Mouse (Mus musculus) forebrain, embryonic 14.5 days (tissue): Measurements from ENCODE around the gene Tmem143. TPM values are rescaled to one million over a fixed set of nuclear protein-coding genes. Genes with fewer than 3 reads are reported as not detected.

ENCODE experiments used
- ATAC-seq: fragments of 200-750 bp; cut with Nextera tagmentation; 2 replicates; pipeline ENCODE4 v1.8.0; 2017; ENCODE audit warnings: mild to moderate bottlenecking, moderate library complexity
- DNase-seq: peaks from one replicate; pipeline ENCODE4 v3.0.0-alpha.2; 2015; ENCODE audit warnings: low spot score
- H3K27ac ChIP-seq: fragments of 300-500 bp; sonication (generic); 2 replicates; pipeline ENCODE4 v1.5.1; 2014; ENCODE audit warnings: low read depth, mild to moderate bottlenecking, control low read depth, low read length, moderate library complexity
- H3K27me3 ChIP-seq: fragments of 300-500 bp; sonication (generic); replicated peaks from 2 replicates; pipeline ENCODE4 v1.6.1; 2014; ENCODE audit warnings: low read length, control low read depth, mixed read lengths; ENCODE audit not compliant: control insufficient read depth, insufficient read depth
- H3K36me3 ChIP-seq: fragments of 300-500 bp; sonication (generic); 2 replicates; pipeline ENCODE4 v1.6.1; 2014; ENCODE audit warnings: low read length, control low read depth; ENCODE audit not compliant: control insufficient read depth, insufficient read depth
- H3K4me1 ChIP-seq: fragments of 300-500 bp; sonication (generic); 2 replicates; pipeline ENCODE4 v1.6.1; 2014; ENCODE audit warnings: antibody characterized with exemption, low read length, control low read depth; ENCODE audit not compliant: control insufficient read depth, insufficient read depth
- H3K4me2 ChIP-seq: fragments of 300-500 bp; sonication (generic); 2 replicates; pipeline ENCODE4 v1.6.1; 2014; ENCODE audit warnings: mild to moderate bottlenecking, control low read depth, low read length
- H3K4me3 ChIP-seq: fragments of 300-500 bp; sonication (generic); 2 replicates; pipeline ENCODE4 v1.5.1; 2014; ENCODE audit warnings: low read depth, low read length, control low read depth
- H3K9ac ChIP-seq: fragments of 300-500 bp; sonication (generic); 2 replicates; pipeline ENCODE4 v1.6.1; 2014; ENCODE audit warnings: mild to moderate bottlenecking, low read length, control low read depth, moderate library complexity
- H3K9me3 ChIP-seq: fragments of 300-500 bp; sonication (generic); replicated peaks from 2 replicates; pipeline ENCODE4 v1.6.1; 2016; ENCODE audit warnings: low read length, control low read depth, mixed read lengths; ENCODE audit not compliant: control insufficient read depth
- WGBS: fragments of 180-500 bp; shearing (Covaris S2); extraction: QIAGEN DNeasy Blood & Tissue Kit; methylation state at CpG from one replicate; pipeline ENCODE4 v1.1.7; 2014; 5-methylcytosine and 5-hydroxymethylcytosine counted together
- polyA plus RNA-seq: library from polyadenylated mRNA; unstranded; fragments of >200 nt; fragmentation: Nextera tagmentation; extraction: Ambion mirVana; gene quantifications from 2 replicates; pipeline ENCODE4 v1.2.1, GENCODE M21; 2014

The Tmem143 gene
- polyA plus RNA-seq, 1 experiment from 2014 or later = 5.1 TPM

DNA sequence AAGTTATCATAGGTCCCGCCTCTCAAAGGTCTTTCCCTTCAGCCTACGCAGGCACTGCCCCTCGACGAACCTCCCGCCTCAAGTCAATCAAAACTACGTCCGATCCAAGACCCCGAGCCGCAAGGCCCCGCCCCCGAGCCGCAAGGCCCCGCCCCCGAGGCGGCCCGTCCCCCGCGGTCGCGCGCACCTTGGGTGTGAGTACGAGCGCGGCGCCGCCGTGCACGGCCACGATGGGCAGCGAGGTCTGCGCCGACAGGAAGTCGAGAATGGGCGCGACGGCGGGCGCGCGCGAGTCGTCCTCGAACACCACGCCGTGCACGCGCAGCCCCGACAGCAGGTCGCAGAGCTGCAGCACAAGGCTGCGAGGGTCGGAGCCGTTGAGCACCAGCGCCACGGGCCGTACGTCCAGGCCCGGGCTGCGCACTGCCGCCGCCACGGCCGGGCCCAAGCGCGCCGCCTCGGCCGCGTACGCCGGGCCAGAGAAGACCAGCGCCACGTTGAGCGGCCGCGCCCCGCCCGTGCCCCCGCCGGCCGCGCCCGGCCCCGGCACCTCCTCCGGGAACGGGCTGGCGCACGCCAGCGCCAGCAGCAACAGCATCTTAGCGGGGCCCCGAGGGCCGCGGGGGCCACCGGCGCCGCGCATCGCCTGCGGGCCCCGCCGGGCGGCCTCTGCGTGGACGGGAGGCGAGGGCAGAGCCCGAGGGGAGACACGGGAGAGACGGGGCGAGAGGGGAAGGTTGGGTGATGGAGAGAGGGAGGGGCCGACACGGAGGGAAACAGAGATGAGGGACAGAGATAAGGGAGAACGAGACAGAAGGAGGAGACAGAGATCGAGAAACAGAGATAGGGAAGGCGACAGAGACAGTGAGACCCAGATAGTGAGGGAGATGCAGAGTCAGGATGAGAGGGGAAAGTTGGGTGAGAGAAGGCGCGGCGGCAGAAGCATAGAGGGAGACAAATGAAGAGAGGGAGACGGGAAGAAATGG, 30.5 kb upstream of the Tmem143 start:
- peak; percentile 68 for ATAC-seq
- peak overlapping the region; percentile 75 for H3K4me2 ChIP-seq
- H3K27ac ChIP-seq = peak overlapping the region; percentile 63
- H3K27me3 ChIP-seq = peaks cover 25% of the 10 kb centered on the region; the same call in 1 of the 2 replicates
- H3K4me3 ChIP-seq = peak overlapping the region; percentile 62
- no peaks in the 10 kb centered on the region for H3K36me3 ChIP-seq
- H3K9ac ChIP-seq = peak overlapping the region; percentile 86
- H3K9me3 ChIP-seq = no peaks in the 10 kb centered on the region
- H3K4me1 ChIP-seq = peaks cover 13% of the 10 kb centered on the region
- 1% methylated on average over 116 of the region's 117 CpGs for WGBS
- DNase-seq = peak; percentile 95

DNA sequence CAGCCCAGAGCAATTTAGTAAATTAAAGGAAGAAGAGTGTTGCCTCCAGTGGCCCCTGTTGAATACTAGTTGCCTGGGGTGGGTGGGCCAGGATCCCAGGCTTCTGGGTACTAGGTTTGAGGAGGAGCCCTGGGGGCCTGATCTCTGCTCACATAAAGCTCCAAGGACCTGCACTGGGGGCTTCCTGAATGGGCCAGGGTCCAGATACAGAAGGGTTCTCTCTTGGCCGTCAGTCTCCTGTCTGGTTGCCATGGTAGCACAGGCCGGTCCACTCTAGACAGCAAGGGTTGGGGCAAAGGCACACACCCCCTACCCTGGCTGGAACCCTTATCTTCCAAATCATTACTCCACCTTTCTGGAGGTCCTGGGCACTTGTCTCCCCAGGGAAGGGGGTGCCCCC, 28.9 kb upstream of the Tmem143 start:
- 6% methylated on average over 2 of the region's 2 CpGs for WGBS
- Histone ChIP-seq H3K27ac (no peak overlapping the region), H3K9ac (no peak overlapping the region), H3K4me1 (peaks cover 13% of the 10 kb centered on the region), H3K9me3 (no peaks in the 10 kb centered on the region), H3K36me3 (no peaks in the 10 kb centered on the region), H3K4me2 (peak overlapping the region; percentile 75), H3K4me3 (no peak overlapping the region), H3K27me3 (peaks cover 27% of the 10 kb centered on the region; the same call in 1 of the 2 replicates)
- DNase-seq = peak; percentile 58
- peak; percentile 12; the same call in 1 of the 2 replicates for ATAC-seq

DNA sequence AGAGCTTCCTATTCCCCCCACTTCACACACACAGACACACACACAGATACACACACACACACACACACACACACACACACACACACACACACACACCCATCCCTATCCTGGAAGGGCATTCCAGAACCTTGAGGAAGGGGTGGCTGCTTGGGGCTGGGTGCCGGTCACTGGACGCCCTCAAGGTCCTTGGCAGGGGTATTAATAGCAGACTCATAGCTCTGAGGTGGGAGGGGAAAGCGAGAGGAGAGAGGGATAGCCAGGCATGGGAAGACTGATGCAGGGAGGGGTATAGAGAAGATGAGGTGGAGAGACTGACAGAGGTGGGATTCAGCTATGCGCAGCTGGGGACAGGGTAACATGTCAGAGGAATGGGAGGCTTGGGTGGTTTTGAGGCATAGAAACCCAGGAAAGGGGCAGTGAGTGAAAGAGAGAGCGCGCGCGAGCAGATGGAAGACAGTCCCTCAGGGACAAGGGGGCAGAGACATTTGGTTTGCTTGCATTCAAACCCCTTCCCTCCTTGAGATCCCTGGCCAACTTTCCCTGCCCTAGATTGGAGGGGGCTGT, 27.6 kb upstream of the Tmem143 start:
- no peak for DNase-seq
- Histone ChIP-seq H3K4me3 (no peak overlapping the region), H3K4me1 (peaks cover 19% of the 10 kb centered on the region), H3K27me3 (peaks cover 27% of the 10 kb centered on the region; the same call in 1 of the 2 replicates), H3K9me3 (no peaks in the 10 kb centered on the region), H3K27ac (no peak overlapping the region), H3K4me2 (peak overlapping the region; percentile 59), H3K36me3 (no peaks in the 10 kb centered on the region), H3K9ac (peak overlapping the region; percentile 63)
- no peak for ATAC-seq
- WGBS = 34% methylated on average over 8 of the region's 8 CpGs

DNA sequence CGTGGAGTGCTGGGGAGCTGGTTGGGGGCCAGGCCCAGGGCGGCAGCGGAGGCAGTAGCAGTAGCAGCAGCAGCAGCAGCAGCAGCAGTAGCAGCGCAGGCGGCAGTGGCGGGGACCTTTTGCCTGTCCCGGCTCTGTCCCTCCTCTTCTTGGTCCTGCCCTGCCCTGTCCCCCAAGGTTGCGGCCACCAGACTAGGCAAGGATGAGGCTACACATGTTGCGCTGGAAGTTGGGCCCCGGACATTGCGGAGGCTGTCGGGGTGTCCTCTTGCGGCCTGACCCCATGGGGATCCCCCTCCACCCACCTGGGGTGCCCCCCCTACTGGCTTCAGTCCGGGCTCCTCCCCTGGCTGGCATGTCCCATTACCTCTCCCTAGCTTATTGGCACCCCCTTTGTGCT, 27.0 kb upstream of the Tmem143 start:
- ATAC-seq (no peak), DNase-seq (no peak)
- H3K4me3 ChIP-seq = peak overlapping the region; percentile 28; the same call in 1 of the 2 replicates
- peaks cover 23% of the 10 kb centered on the region for H3K4me1 ChIP-seq
- WGBS = 3% methylated on average over 13 of the region's 14 CpGs
- no peak overlapping the region for H3K27ac ChIP-seq
- peaks cover 27% of the 10 kb centered on the region; the same call in 1 of the 2 replicates for H3K27me3 ChIP-seq
- no peaks in the 10 kb centered on the region for H3K9me3 ChIP-seq
- peaks cover 3% of the 10 kb centered on the region for H3K36me3 ChIP-seq
- peak overlapping the region; percentile 63 for H3K9ac ChIP-seq
- peak overlapping the region; percentile 59 for H3K4me2 ChIP-seq

DNA sequence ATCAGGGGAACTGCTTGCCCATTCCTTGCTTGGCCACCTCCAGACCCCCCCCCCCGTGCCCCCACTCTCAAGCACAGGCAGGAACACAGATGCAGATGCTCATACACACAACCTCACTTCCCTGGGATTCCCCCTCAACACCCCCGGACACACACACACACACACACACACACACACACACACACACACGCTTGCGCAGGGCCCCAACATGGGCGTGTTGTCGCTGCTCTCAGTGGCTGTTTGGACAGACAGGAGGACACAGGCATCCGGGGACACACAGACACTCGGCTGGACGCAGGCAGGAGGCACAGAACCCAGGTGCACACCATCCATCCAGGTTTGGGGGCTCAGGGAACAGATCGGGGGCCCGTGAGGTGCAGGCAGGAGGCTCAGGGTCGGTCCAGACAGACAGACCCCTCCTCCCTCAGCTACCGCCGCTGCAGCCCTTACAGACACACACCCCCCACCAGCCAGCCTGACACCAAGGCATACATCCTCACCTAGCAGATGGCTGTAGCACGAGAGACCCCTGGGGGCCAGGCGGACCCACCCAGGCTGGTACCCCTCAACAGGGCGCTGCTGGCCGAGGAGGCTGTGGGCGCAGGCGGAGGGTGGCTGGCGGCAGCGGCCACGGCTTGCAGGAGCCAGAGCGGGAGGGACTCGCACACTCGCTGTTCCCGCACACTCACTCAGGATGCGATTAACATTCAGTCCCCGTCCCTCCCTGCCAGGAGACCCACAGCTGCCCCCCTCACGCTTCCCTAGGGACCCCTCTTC, 26.3 kb upstream of the Tmem143 start:
- DNase-seq (peak; percentile 24), ATAC-seq (no peak)
- 2% methylated on average over 30 of the region's 30 CpGs for WGBS

DNA sequence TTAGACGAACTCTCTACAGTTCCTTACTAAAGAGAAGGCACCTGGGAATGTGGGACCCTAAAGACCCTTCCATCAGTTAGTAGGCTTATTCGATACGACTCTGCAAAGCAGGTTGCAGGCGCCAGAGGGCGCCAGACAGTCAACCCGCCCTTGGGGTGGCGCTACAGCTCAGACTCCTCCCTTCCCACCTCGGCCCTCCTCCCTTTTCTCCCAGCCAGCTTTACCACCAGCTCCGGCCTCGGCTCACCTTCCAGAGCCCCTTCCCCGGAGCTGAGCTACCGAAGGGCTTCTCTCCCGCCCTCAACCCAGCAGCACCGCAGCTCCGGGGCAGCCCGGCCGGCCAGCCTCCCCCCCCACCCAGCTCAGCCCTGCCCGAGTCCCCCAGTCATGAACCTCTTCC, 24.1 kb upstream of the Tmem143 start, which contains the start of gene Kdelr1:
Kdelr1 (plus strand) TSS at position 149 of the 400 bp plus-strand sequence.
- WGBS = under 1% methylated on average over 18 of the region's 18 CpGs
- DNase-seq (peak; percentile 96), ATAC-seq (peak; percentile 79)
- peak within 1 kb of the TSS; percentile 87 for H3K4me2 ChIP-seq
- H3K9me3 ChIP-seq = no peaks in the 10 kb centered on the region
- H3K36me3 ChIP-seq = peaks cover 29% of the 10 kb centered on the region
- peaks cover 27% of the 10 kb centered on the region; the same call in 1 of the 2 replicates for H3K27me3 ChIP-seq
- peak within 1 kb of the TSS; percentile 98 for H3K9ac ChIP-seq
- H3K4me1 ChIP-seq = peaks cover 19% of the 10 kb centered on the region
- peak within 1 kb of the TSS; percentile 78 for H3K27ac ChIP-seq
- H3K4me3 ChIP-seq = peak within 1 kb of the TSS; percentile 76

More for the DNA sequence above, 26.3 kb upstream of the Tmem143 start:
- peaks cover 24% of the 10 kb centered on the region for H3K4me1 ChIP-seq
- H3K4me3 ChIP-seq = peak overlapping the region; percentile 28
- peaks cover 8% of the 10 kb centered on the region for H3K36me3 ChIP-seq
- peaks cover 27% of the 10 kb centered on the region; the same call in 1 of the 2 replicates for H3K27me3 ChIP-seq
- H3K9me3 ChIP-seq = no peaks in the 10 kb centered on the region
- H3K4me2 ChIP-seq = peak overlapping the region; percentile 59
- H3K27ac ChIP-seq = no peak overlapping the region
- peak overlapping the region; percentile 63 for H3K9ac ChIP-seq

DNA sequence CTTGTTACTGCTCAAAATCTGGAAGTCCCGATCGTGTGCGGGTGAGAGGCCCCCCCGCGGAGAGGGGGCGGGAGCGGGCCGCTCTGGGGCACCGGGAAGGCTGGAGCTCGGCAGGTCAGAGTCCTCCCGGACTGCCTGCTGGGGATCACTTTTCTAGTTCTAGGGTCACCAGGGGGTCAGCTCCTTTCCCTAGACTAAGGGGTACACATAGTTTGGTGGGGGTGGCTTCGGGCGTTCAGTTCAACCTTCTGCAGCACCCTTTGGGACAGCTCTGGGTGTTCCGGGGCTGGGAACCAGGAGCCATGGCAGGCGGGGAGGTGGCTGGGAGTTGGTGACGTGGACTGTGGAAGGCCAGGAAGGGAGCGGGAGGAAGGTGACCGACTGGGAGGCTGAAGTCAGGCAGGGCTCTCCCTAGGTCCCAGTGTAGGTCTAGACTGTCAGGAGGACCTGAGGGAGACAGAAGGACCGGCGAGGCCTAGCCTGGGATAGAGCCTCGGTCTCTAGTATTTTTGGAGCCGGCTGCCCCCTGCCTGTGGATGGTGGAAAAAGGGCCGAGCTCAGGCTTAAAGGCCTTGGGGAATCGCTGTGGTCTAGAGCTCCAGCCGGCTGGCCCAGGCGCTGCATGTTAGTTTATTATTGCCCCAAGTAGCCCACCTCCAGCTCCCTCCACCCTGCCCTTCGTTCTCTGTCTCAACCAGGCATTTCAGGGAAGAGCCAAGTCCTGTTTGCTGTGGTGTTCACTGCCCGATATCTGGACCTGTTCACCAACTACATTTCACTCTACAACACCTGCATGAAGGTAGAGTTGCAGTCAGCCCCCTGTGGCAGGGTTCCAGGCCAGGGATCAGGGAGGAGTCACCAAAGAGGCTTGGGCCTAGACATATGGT, 23.4 kb upstream of the Tmem143 start:
- Histone ChIP-seq H3K9ac (peak overlapping the region; percentile 98), H3K9me3 (no peaks in the 10 kb centered on the region), H3K4me3 (peak overlapping the region; percentile 76), H3K27ac (peak overlapping the region; percentile 78), H3K27me3 (peaks cover 24% of the 10 kb centered on the region; the same call in 1 of the 2 replicates), H3K36me3 (peaks cover 33% of the 10 kb centered on the region), H3K4me1 (peaks cover 12% of the 10 kb centered on the region), H3K4me2 (peak overlapping the region; percentile 87)
- 4% methylated on average over 28 of the region's 28 CpGs for WGBS
- DNase-seq (no peak), ATAC-seq (peak; percentile 52)
